Mouse (Mus musculus): ENCODE results near the gene Gm29133. TPM values are rescaled to one million over a fixed set of nuclear protein-coding genes. Genes with fewer than 3 reads are reported as not detected.
A peak's percentile ranks its signal among the peaks of the same experiment; 100 is the strongest.

Gene Gm29133
- polyA plus RNA-seq (2015; fragmentation: Nextera tagmentation; extraction: Ambion mirVana): not detected in 2 replicates

DNA sequence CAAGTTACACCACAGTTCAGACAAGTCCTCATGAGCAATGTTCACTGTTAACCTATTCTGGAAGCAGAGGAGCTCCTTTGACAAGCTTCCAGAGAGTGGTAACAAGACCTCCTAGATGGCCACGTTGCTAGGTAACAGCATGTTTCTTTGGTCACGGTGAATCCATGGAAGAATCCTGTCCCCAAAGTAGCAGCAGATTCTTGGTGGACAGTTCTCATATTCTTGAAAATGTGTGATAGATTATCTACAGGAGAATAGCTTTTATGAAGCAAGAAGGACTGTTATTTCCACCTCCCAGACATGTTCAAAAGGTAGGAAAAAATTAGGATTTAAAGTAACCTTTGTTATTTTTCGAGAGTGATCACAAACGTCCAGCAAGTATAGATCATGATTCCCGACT lies at the start of gene Gm29133:
Gene Gm29133, plus strand, starts transcription at position 301 of the 400 bp plus-strand sequence.
- no peak for ATAC-seq (ENCODE audit: low read depth)
- no peaks in the 10 kb centered on the region for H3K9me3 ChIP-seq (replicated peaks; ENCODE audit: control insufficient read depth, low read length)
- H3K4me3 ChIP-seq (ENCODE audit: low read depth, low read length): no peak within 1 kb of the TSS
- 47% methylated on average over 5 of the region's 5 CpGs for WGBS (ENCODE audit: insufficient replicate concordance)
- no peaks in the 10 kb centered on the region for H3K36me3 ChIP-seq (ENCODE audit: control insufficient read depth, insufficient read depth)
- H3K9ac ChIP-seq (ENCODE audit: low read depth, low read length): no peak within 1 kb of the TSS
- H3K27ac ChIP-seq (ENCODE audit: low read length): no peak within 1 kb of the TSS
- no peak within 1 kb of the TSS for H3K4me2 ChIP-seq (ENCODE audit: low read depth, low read length)
- H3K4me1 ChIP-seq (ENCODE audit: control insufficient read depth, low read depth, low read length): no peaks in the 10 kb centered on the region
- no peaks in the 10 kb centered on the region for H3K27me3 ChIP-seq (ENCODE audit: control insufficient read depth, insufficient read depth, low read depth, low read length)

DNA sequence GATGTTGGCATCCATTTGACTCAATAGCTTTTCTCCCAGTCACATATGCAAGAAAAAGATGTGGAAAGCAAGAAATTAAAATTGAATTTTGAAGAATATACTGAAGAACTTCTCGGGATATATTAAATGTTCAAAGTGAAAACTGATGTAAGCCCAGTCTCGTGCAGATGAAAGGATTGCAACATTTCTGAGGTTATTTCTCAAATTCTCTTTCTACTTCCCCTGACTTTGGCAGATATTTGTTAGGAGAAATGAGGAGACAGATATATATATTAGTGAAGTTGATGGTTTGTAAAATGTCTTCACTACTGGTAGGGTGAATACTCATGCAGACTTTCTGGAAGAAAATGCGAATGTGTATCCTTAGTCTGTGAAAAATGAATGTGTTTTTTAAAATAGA lies 48.9 kb upstream of the Gm29133 start:
- Histone ChIP-seq H3K9ac (ENCODE audit: low read depth, low read length) (no peak overlapping the region), H3K4me2 (ENCODE audit: low read depth, low read length) (no peak overlapping the region), H3K27ac (ENCODE audit: low read length) (no peak overlapping the region), H3K27me3 (ENCODE audit: control insufficient read depth, insufficient read depth, low read depth, low read length) (no peaks in the 10 kb centered on the region), H3K4me3 (ENCODE audit: low read depth, low read length) (no peak overlapping the region), H3K9me3 (replicated peaks; ENCODE audit: control insufficient read depth, low read length) (no peaks in the 10 kb centered on the region), H3K4me1 (ENCODE audit: control insufficient read depth, low read depth, low read length) (no peaks in the 10 kb centered on the region), H3K36me3 (ENCODE audit: control insufficient read depth, insufficient read depth) (no peaks in the 10 kb centered on the region)
- WGBS (ENCODE audit: insufficient replicate concordance): 55% methylated on average over 3 of the region's 3 CpGs
- no peak for ATAC-seq (ENCODE audit: low read depth)

GRCm38 (mm10) chr3:75701336-75701735 lies 46.7 kb upstream of the Gm29133 start:
- Histone ChIP-seq H3K27me3 (ENCODE audit: control insufficient read depth, insufficient read depth, low read depth, low read length) (no peaks in the 10 kb centered on the region), H3K4me2 (ENCODE audit: low read depth, low read length) (no peak overlapping the region), H3K4me1 (ENCODE audit: control insufficient read depth, low read depth, low read length) (no peaks in the 10 kb centered on the region), H3K4me3 (ENCODE audit: low read depth, low read length) (no peak overlapping the region), H3K9ac (ENCODE audit: low read depth, low read length) (no peak overlapping the region), H3K27ac (ENCODE audit: low read length) (no peak overlapping the region), H3K9me3 (replicated peaks; ENCODE audit: control insufficient read depth, low read length) (no peaks in the 10 kb centered on the region), H3K36me3 (ENCODE audit: control insufficient read depth, insufficient read depth) (no peaks in the 10 kb centered on the region)
- WGBS (ENCODE audit: insufficient replicate concordance): 62% methylated on average over 3 of the region's 3 CpGs
- ATAC-seq (ENCODE audit: low read depth): no peak

- no peaks in the 10 kb centered on the region for H3K36me3 ChIP-seq (ENCODE audit: control insufficient read depth, insufficient read depth)
- no peaks in the 10 kb centered on the region for H3K27me3 ChIP-seq (ENCODE audit: control insufficient read depth, insufficient read depth, low read depth, low read length)
- no peak overlapping the region for H3K9ac ChIP-seq (ENCODE audit: low read depth, low read length)
- H3K4me2 ChIP-seq (ENCODE audit: low read depth, low read length): no peak overlapping the region
- H3K27ac ChIP-seq (ENCODE audit: low read length): no peak overlapping the region
- ATAC-seq (ENCODE audit: low read depth): no peak
- H3K9me3 ChIP-seq (replicated peaks; ENCODE audit: control insufficient read depth, low read length): no peaks in the 10 kb centered on the region
- 40% methylated on average over 3 of the region's 3 CpGs for WGBS (ENCODE audit: insufficient replicate concordance)
- no peak overlapping the region for H3K4me3 ChIP-seq (ENCODE audit: low read depth, low read length)
- H3K4me1 ChIP-seq (ENCODE audit: control insufficient read depth, low read depth, low read length): no peaks in the 10 kb centered on the region
These were observed 41.5 kb upstream of the Gm29133 start for GRCm38 (mm10) chr3:75706536-75706935.

- no peaks in the 10 kb centered on the region for H3K36me3 ChIP-seq (ENCODE audit: control insufficient read depth, insufficient read depth)
- no peak overlapping the region for H3K4me2 ChIP-seq (ENCODE audit: low read depth, low read length)
- no peak overlapping the region for H3K27ac ChIP-seq (ENCODE audit: low read length)
- H3K9me3 ChIP-seq (replicated peaks; ENCODE audit: control insufficient read depth, low read length): no peaks in the 10 kb centered on the region
- no peaks in the 10 kb centered on the region for H3K27me3 ChIP-seq (ENCODE audit: control insufficient read depth, insufficient read depth, low read depth, low read length)
- H3K9ac ChIP-seq (ENCODE audit: low read depth, low read length): no peak overlapping the region
- 54% methylated on average over 3 of the region's 3 CpGs for WGBS (ENCODE audit: insufficient replicate concordance)
- ATAC-seq (ENCODE audit: low read depth): no peak
- no peak overlapping the region for H3K4me3 ChIP-seq (ENCODE audit: low read depth, low read length)
- no peaks in the 10 kb centered on the region for H3K4me1 ChIP-seq (ENCODE audit: control insufficient read depth, low read depth, low read length)
These were observed 34.2 kb upstream of the Gm29133 start for GRCm38 (mm10) chr3:75713678-75714295.

DNA sequence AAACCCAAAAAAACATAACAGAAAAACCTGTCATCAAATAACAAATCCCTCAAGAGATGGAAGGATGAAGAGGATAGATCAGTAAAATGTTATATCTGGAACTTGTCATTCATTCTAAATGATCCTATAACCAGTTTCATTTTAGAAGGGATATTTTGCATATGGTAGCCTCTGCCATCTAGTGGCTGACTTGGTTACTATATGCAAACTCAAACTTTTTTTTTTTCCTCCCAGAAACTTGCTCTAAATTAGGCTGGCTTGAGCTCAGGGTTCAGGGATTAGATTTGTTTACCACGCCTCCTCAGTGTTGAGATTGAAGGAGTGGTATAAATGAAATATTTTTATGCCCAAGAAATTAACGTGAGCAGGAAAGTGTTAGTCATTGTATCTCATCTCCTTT lies 27.3 kb upstream of the Gm29133 start:
- no peak overlapping the region for H3K4me2 ChIP-seq (ENCODE audit: low read depth, low read length)
- no peaks in the 10 kb centered on the region for H3K36me3 ChIP-seq (ENCODE audit: control insufficient read depth, insufficient read depth)
- WGBS (ENCODE audit: insufficient replicate concordance): 20% methylated on average over 2 of the region's 2 CpGs
- no peak overlapping the region for H3K9ac ChIP-seq (ENCODE audit: low read depth, low read length)
- no peak overlapping the region for H3K27ac ChIP-seq (ENCODE audit: low read length)
- no peaks in the 10 kb centered on the region for H3K27me3 ChIP-seq (ENCODE audit: control insufficient read depth, insufficient read depth, low read depth, low read length)
- no peaks in the 10 kb centered on the region for H3K4me1 ChIP-seq (ENCODE audit: control insufficient read depth, low read depth, low read length)
- ATAC-seq (ENCODE audit: low read depth): no peak
- H3K9me3 ChIP-seq (replicated peaks; ENCODE audit: control insufficient read depth, low read length): no peaks in the 10 kb centered on the region
- H3K4me3 ChIP-seq (ENCODE audit: low read depth, low read length): no peak overlapping the region

DNA sequence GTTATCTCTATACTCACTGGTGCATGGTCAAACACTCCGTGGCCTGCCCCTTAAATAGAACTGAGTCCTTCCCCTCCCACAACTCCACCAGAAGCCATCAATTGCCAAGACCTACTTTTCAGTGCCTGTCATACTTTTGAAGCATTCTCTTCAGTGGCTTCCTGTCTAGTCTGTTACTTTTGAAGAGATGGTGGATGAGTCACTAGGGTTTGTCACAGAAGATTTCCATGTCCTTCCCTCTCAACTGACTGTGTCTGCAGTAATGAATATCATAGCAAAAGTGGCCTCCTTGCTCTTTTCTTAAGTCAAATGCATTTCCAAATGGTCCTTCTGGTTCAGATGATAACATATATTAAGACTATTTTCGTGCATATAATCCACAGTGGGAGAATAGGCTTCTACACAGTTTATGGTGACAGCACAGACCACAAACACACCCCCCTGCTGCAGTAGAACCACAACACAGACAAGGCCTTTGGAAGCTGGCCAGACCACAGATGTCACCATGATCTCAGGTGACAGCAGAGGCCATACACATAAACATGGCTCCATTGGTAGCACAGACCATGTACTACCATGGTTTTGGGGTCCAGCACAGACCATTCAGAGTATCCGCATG lies 16.9 kb upstream of the Gm29133 start:
- H3K27me3 ChIP-seq (ENCODE audit: control insufficient read depth, insufficient read depth, low read depth, low read length): no peaks in the 10 kb centered on the region
- no peaks in the 10 kb centered on the region for H3K36me3 ChIP-seq (ENCODE audit: control insufficient read depth, insufficient read depth)
- no peak overlapping the region for H3K4me3 ChIP-seq (ENCODE audit: low read depth, low read length)
- H3K27ac ChIP-seq (ENCODE audit: low read length): no peak overlapping the region
- no peak for ATAC-seq (ENCODE audit: low read depth)
- H3K9me3 ChIP-seq (replicated peaks; ENCODE audit: control insufficient read depth, low read length): no peaks in the 10 kb centered on the region
- H3K4me1 ChIP-seq (ENCODE audit: control insufficient read depth, low read depth, low read length): no peaks in the 10 kb centered on the region
- WGBS (ENCODE audit: insufficient replicate concordance): 47% methylated on average over 3 of the region's 3 CpGs
- no peak overlapping the region for H3K4me2 ChIP-seq (ENCODE audit: low read depth, low read length)
- no peak overlapping the region for H3K9ac ChIP-seq (ENCODE audit: low read depth, low read length)

DNA sequence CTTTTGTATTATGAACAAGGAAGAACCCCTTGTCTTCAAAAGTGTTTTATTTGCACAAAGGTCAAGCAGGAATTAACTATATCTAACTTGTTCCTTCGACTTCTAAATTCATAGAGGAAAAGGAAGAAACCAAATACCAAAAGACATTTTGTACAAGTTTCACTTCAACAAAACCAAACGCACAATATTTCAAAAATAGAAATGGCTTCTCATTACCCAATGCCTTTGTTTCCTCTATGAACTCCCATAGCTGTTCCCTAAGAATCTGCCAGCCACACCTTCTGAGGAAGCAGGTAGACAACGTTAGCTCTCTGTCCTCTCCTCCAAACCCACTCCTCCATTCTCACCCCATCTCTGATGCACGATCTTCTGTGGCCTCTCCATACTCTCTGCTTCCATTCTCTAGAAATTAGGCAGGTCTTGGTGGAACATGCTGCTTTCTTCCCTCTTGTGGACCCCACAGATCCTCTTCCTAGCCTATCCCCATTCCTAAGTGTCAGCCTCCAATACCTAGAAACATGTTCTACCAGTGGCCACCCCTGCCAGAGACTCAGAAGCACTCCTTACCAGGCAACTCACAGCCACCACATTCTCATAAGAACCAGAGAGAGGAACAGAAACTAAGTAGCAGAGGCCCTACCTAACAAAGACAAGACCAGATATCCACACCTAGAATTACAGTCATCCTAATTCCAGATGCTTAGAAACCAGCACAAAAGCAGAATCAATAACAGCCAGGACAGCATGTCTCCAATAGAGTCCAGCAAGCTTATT lies 4.1 kb upstream of the Gm29133 start:
- 39% methylated on average over 4 of the region's 4 CpGs for WGBS (ENCODE audit: insufficient replicate concordance)
- Histone ChIP-seq H3K27me3 (ENCODE audit: control insufficient read depth, insufficient read depth, low read depth, low read length) (no peaks in the 10 kb centered on the region), H3K27ac (ENCODE audit: low read length) (no peak overlapping the region), H3K4me2 (ENCODE audit: low read depth, low read length) (no peak overlapping the region), H3K9me3 (replicated peaks; ENCODE audit: control insufficient read depth, low read length) (no peaks in the 10 kb centered on the region), H3K36me3 (ENCODE audit: control insufficient read depth, insufficient read depth) (no peaks in the 10 kb centered on the region), H3K9ac (ENCODE audit: low read depth, low read length) (no peak overlapping the region), H3K4me1 (ENCODE audit: control insufficient read depth, low read depth, low read length) (no peaks in the 10 kb centered on the region), H3K4me3 (ENCODE audit: low read depth, low read length) (no peak overlapping the region)
- no peak for ATAC-seq (ENCODE audit: low read depth)

DNA sequence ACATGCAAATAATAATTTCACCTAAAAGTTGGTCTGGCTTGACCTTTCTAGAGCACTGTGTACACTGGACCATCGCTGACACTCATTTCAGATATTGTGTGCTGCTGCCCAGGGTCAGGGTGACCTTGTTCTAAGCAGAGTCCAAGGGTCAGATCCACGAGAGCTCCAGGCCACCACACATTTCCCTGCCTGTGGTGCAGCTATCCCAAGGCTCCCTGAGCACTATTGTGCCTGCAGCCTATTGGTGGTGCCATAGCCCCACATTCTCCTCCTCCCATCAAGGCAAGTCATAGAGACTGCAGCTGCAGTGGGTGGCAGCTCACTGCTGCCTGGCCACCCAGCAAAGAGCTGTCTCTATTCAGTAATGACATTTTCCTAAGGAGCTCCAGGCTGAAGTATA lies 2.7 kb upstream of the Gm29133 start:
- no peaks in the 10 kb centered on the region for H3K36me3 ChIP-seq (ENCODE audit: control insufficient read depth, insufficient read depth)
- no peaks in the 10 kb centered on the region for H3K9me3 ChIP-seq (replicated peaks; ENCODE audit: control insufficient read depth, low read length)
- H3K4me1 ChIP-seq (ENCODE audit: control insufficient read depth, low read depth, low read length): no peaks in the 10 kb centered on the region
- WGBS (ENCODE audit: insufficient replicate concordance): 42% methylated on average over 2 of the region's 2 CpGs
- peak; percentile 32; the same call in 1 of the 2 replicates for ATAC-seq (ENCODE audit: low read depth)
- no peak overlapping the region for H3K27ac ChIP-seq (ENCODE audit: low read length)
- no peak overlapping the region for H3K9ac ChIP-seq (ENCODE audit: low read depth, low read length)
- no peak overlapping the region for H3K4me2 ChIP-seq (ENCODE audit: low read depth, low read length)
- no peak overlapping the region for H3K4me3 ChIP-seq (ENCODE audit: low read depth, low read length)
- H3K27me3 ChIP-seq (ENCODE audit: control insufficient read depth, insufficient read depth, low read depth, low read length): no peaks in the 10 kb centered on the region

Data from liver, embryonic 16.5 days (tissue).